8 mouse cellular contexts compared by ENCODE assay signal in the genomic region with DNA sequence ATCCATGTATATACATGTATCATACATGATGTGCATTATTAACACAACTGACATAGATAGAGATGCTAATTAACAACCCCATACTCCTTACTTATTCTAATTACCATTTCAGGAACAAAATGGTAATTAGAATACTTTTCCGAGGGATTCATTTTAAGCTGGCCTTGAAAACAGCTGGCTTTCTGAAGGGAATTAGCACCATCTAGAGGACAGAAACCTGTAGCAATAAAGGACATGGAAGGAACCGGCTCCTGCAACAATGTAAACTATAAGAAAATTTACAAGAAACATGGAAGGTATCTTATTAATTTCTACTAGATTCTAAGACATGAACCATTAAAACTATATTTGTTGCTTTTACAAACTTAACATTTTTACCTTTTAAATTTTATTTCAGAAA. TPM values are rescaled to one million over a fixed set of nuclear protein-coding genes. Genes with fewer than 3 reads are reported as not detected.
A peak's percentile ranks its signal among the peaks of the same experiment; 100 is the strongest.
DNase-seq lines count a peak whose midpoint lies in the region; ATAC-seq lines count a peak whose summit lies in the region.

No protein-coding gene starts in this region.

- no peaks in the 10 kb centered on the region for H3K27me3 ChIP-seq in heart, embryonic 11.5 days (ENCODE audit: control insufficient read depth, insufficient read depth, low read length)
- no peaks in the 10 kb centered on the region for H3K27me3 ChIP-seq in midbrain, embryonic 11.5 days (ENCODE audit: control insufficient read depth, insufficient read depth, low read length)
- no peaks in the 10 kb centered on the region for H3K27me3 ChIP-seq in midbrain, embryonic 10.5 days (ENCODE audit: low read depth, poor library complexity, severe bottlenecking)

- no peak overlapping the region for H3K27ac ChIP-seq in heart, embryonic 11.5 days (ENCODE audit: low read depth, low read length)
- H3K27ac ChIP-seq in midbrain, embryonic 11.5 days (ENCODE audit: low read depth, low read length), result no peak overlapping the region
- no peak overlapping the region for H3K27ac ChIP-seq in midbrain, embryonic 10.5 days (replicated peaks)

- 21% methylated on average over 2 of the region's 2 CpGs for WGBS in heart, embryonic 11.5 days (ENCODE audit: insufficient replicate concordance)
- 16% methylated on average over 2 of the region's 2 CpGs for WGBS in midbrain, embryonic 11.5 days
- WGBS in midbrain, embryonic 10.5 days, result 16% methylated on average over 2 of the region's 2 CpGs

- H3K36me3 ChIP-seq in heart, embryonic 11.5 days (ENCODE audit: control insufficient read depth, insufficient read depth, low read length), result peaks cover under 1% of the 10 kb centered on the region; the same call in 1 of the 2 replicates
- H3K36me3 ChIP-seq in midbrain, embryonic 11.5 days (ENCODE audit: control insufficient read depth, insufficient read depth, low read length), result 0 out of 2 replicates have a peak, but pooled peaks cover 2% of the 10 kb centered on the region
- H3K36me3 ChIP-seq in midbrain, embryonic 10.5 days, result peaks cover 13% of the 10 kb centered on the region

- H3K9me3 ChIP-seq in heart, embryonic 11.5 days (replicated peaks; ENCODE audit: control insufficient read depth, low read length), result no peaks in the 10 kb centered on the region
- no peaks in the 10 kb centered on the region for H3K9me3 ChIP-seq in midbrain, embryonic 11.5 days (ENCODE audit: control insufficient read depth, low read length)
- H3K9me3 ChIP-seq in midbrain, embryonic 10.5 days (replicated peaks), result no peaks in the 10 kb centered on the region

- no peak overlapping the region for H3K4me3 ChIP-seq in heart, embryonic 11.5 days (ENCODE audit: low read depth, low read length)
- H3K4me3 ChIP-seq in midbrain, embryonic 11.5 days (ENCODE audit: low read depth, low read length), result no peak overlapping the region
- no peak overlapping the region for H3K4me3 ChIP-seq in midbrain, embryonic 10.5 days

- no peak for ATAC-seq in heart, embryonic 11.5 days (replicated peaks; ENCODE audit: insufficient number of reproducible peaks, low FRiP score, low TSS enrichment)
- ATAC-seq in midbrain, embryonic 11.5 days (ENCODE audit: low FRiP score), result no peak
- no peak for ATAC-seq in erythroid progenitor cell, adult 5-6 weeks (replicated peaks; ENCODE audit: low FRiP score, poor library complexity, severe bottlenecking)

- H3K9ac ChIP-seq in heart, embryonic 11.5 days (ENCODE audit: low read depth, low read length), result no peak overlapping the region
- H3K9ac ChIP-seq in midbrain, embryonic 11.5 days (ENCODE audit: low read length), result no peak overlapping the region

- no peak overlapping the region for H3K4me2 ChIP-seq in heart, embryonic 11.5 days
- H3K4me2 ChIP-seq in midbrain, embryonic 11.5 days, result no peak overlapping the region

- no peaks in the 10 kb centered on the region for H3K4me1 ChIP-seq in heart, embryonic 11.5 days (ENCODE audit: control insufficient read depth, insufficient read depth, low read length)
- H3K4me1 ChIP-seq in midbrain, embryonic 11.5 days (ENCODE audit: control insufficient read depth, insufficient read depth, low read length), result no peaks in the 10 kb centered on the region
- H3K4me1 ChIP-seq in midbrain, embryonic 10.5 days, result no peaks in the 10 kb centered on the region

- DNase-seq in heart, adult 18-20 months, result peak; percentile 30 to 64
- peak; percentile 85 for DNase-seq in midbrain, embryonic 11.5 days (ENCODE audit: low spot score, missing footprints)
- no peak for DNase-seq in midbrain, embryonic 10.5 days (ENCODE audit: low spot score)
- peak; percentile 88 for DNase-seq in brain, adult 2 months (ENCODE audit: low read depth, low spot score)
- DNase-seq in retina, embryonic 14.5 days (ENCODE audit: low spot score), result peak; percentile 77
- no peak for DNase-seq in spleen, postnatal 4 days (ENCODE audit: low spot score in 2 of 2)

RNA-seq across cellular contexts. Expression of a gene that starts 7.5 kb away (rescaled TPM):
- total RNA-seq in heart, adult 18-20 months (2021), result 1 to 10 TPM; 5.7 to 6.2 TPM
- 8.2 and 8.9 TPM in 2 replicates for polyA plus RNA-seq in heart, embryonic 11.5 days (2014; fragmentation: Nextera tagmentation; extraction: Ambion mirVana)
- 17.7 and 18.0 TPM in 2 replicates for polyA plus RNA-seq in midbrain, embryonic 11.5 days (2014; fragmentation: Nextera tagmentation; extraction: Ambion mirVana)
- polyA plus RNA-seq in midbrain, embryonic 10.5 days (2016; fragmentation: Nextera tagmentation; extraction: Ambion mirVana), result 11.1 and 13.6 TPM in 2 replicates
- total RNA-seq in erythroid progenitor cell, adult 5-6 weeks (2015; ENCODE audit: low replicate concordance), result 2.1 and 2.5 TPM in 2 replicates
- 0.61 and 0.77 TPM in 2 replicates for total RNA-seq in erythroid progenitor cell, adult 5-6 weeks (2017; ENCODE audit: low replicate concordance)

RNA-seq across cellular contexts. Expression of a gene that starts 9.0 kb away (rescaled TPM):
- total RNA-seq in heart, adult 18-20 months (2021), result not detected
- polyA plus RNA-seq in heart, embryonic 11.5 days (2014; fragmentation: Nextera tagmentation; extraction: Ambion mirVana), result 0.60 and 0.83 TPM in 2 replicates
- polyA plus RNA-seq in midbrain, embryonic 11.5 days (2014; fragmentation: Nextera tagmentation; extraction: Ambion mirVana), result 0.21 and 0.25 TPM in 2 replicates
- 0.28 and 0.40 TPM in 2 replicates for polyA plus RNA-seq in midbrain, embryonic 10.5 days (2016; fragmentation: Nextera tagmentation; extraction: Ambion mirVana)
- not detected in 2 replicates for total RNA-seq in erythroid progenitor cell, adult 5-6 weeks (2015; ENCODE audit: low replicate concordance)
- total RNA-seq in erythroid progenitor cell, adult 5-6 weeks (2017; ENCODE audit: low replicate concordance), result not detected in 2 replicates

RNA-seq across cellular contexts. Expression of a gene that starts 46.7 kb away (rescaled TPM):
- 1 to 10 TPM in 1 of 2 experiments, under 1 TPM in 1; 0.72 to 2.6 TPM for total RNA-seq in heart, adult 18-20 months (2021)
- polyA plus RNA-seq in heart, embryonic 11.5 days (2014; fragmentation: Nextera tagmentation; extraction: Ambion mirVana), result 0.34 and 1.1 TPM in 2 replicates
- 1.5 and 1.7 TPM in 2 replicates for polyA plus RNA-seq in midbrain, embryonic 11.5 days (2014; fragmentation: Nextera tagmentation; extraction: Ambion mirVana)
- 1.1 and 1.4 TPM in 2 replicates for polyA plus RNA-seq in midbrain, embryonic 10.5 days (2016; fragmentation: Nextera tagmentation; extraction: Ambion mirVana)
- 1.7 and 11.5 TPM in 2 replicates for total RNA-seq in erythroid progenitor cell, adult 5-6 weeks (2015; ENCODE audit: low replicate concordance)
- 3.0 TPM in 1 of 2 replicates, not detected in the other for total RNA-seq in erythroid progenitor cell, adult 5-6 weeks (2017; ENCODE audit: low replicate concordance)

Comparison
In these comparisons a context has a peak if more than half of its experiments do, and no peak if none do; other contexts are left out.
1. DNase-seq: peak in heart, adult 18-20 months (2 of 2), midbrain, embryonic 11.5 days (single experiment), brain, adult 2 months (single experiment) and retina, embryonic 14.5 days (single experiment); none in midbrain, embryonic 10.5 days (single experiment) and spleen, postnatal 4 days (0 of 2).